Comparison of ENCODE assay signal across 12 mouse cellular contexts in the genomic region with DNA sequence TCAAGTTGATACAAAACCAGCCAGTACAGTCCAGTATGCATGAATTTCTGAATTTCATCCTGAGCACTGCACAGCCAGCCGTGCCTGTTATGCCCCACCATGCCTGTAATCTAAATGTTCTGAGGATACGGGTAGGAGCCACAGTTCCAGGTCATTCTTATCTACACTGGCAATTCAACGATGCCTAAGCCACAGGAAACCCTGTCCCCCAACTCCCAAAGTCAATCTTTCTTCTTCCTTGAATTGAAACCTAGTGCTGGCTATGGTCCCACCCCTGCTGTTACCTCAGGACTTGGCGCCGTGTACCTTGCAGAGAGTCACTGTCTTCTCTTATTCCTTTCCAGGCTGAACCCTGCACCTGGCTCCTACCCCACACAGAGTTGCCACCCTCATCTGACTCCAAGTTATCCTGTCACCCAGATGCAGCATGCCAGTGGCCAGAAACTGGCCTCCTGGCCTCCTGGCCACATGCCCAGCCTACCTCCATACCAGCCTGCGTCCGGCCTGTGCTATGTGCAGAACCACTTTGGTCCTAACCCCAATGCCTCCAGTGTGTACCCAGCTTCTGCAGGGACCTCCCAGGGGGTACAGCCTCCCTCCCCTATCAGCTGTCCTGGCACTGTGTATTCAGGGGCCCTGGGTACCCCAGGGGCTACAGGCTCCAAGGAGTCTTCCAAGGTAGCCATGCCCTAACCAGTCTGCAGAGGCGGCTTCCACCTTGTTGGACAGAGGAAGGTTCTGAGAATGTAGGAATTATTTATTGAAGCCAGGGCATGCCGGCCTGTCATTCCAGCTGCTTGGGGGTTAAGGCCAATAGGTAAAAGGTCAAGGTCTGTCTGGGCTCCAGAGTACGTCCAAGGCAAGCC. TPM values are rescaled to one million over a fixed set of nuclear protein-coding genes. Genes with fewer than 3 reads are reported as not detected.
A peak's percentile ranks its signal among the peaks of the same experiment; 100 is the strongest.
DNase-seq lines count a peak whose midpoint lies in the region; ATAC-seq lines count a peak whose summit lies in the region.
"Had no signal": no experiment of that assay in that cellular context is flagged by ENCODE, and none has a peak within 500 bp of the region (broad histone marks: within the 10 kb centered on the region; RNA-seq: fewer than 3 reads in every experiment).

No protein-coding gene starts in this region.

- ATAC-seq in hematopoietic stem cell, adult 5-6 weeks (replicated peaks in 1 of 2; ENCODE audit: insufficient read depth in 1 of 2, low FRiP score in 2 of 2, low TSS enrichment in 1 of 2, low read depth in 1 of 2, poor library complexity in 2 of 2, severe bottlenecking in 2 of 2): peak; percentile 46 to 60; a peak in 3 of 4 replicates
- peak; percentile 76 for ATAC-seq in liver, embryonic 13.5 days (ENCODE audit: low read depth)
- ATAC-seq: forebrain, embryonic 15.5 days had no signal

- no peak overlapping the region for H3K4me3 ChIP-seq in liver, embryonic 13.5 days (replicated peaks)
- H3K4me3 ChIP-seq: forebrain, embryonic 15.5 days had no signal

- H3K36me3 ChIP-seq in liver, embryonic 13.5 days: peaks cover 7% of the 10 kb centered on the region; the same call in 1 of the 2 replicates

- H3K9ac ChIP-seq in liver, embryonic 13.5 days: no peak overlapping the region
- H3K9ac ChIP-seq: forebrain, embryonic 15.5 days had no signal

- peak; percentile 86 for DNase-seq in heart, adult 11 months
- DNase-seq in heart, adult 18-20 months: no peak
- DNase-seq in MN1 (ENCODE audit: low spot score): peak; percentile 53
- DNase-seq in liver, embryonic 13.5 days: no peak
- no peak for DNase-seq in thymus, postnatal 25 days
- DNase-seq in urinary bladder, postnatal 25 days (ENCODE audit: low spot score): no peak
- no peak for DNase-seq in heart, adult 9 months (ENCODE audit: low spot score in 2 of 2)
- DNase-seq: embryo, embryonic 11 days; heart, postnatal 36 days; retina, postnatal 1 day had no signal

- WGBS in liver, embryonic 13.5 days (ENCODE audit: insufficient replicate concordance): 42% methylated on average over 10 of the region's 10 CpGs

- H3K4me2 ChIP-seq in liver, embryonic 13.5 days: no peak overlapping the region
- H3K4me2 ChIP-seq: forebrain, embryonic 15.5 days had no signal

- no peaks in the 10 kb centered on the region for H3K27me3 ChIP-seq in liver, embryonic 13.5 days
- H3K27me3 ChIP-seq: forebrain, embryonic 15.5 days had no signal

- H3K9me3 ChIP-seq in liver, embryonic 13.5 days (replicated peaks): no peaks in the 10 kb centered on the region
- H3K9me3 ChIP-seq: forebrain, embryonic 15.5 days had no signal

- H3K4me1 ChIP-seq in liver, embryonic 13.5 days (replicated peaks): peaks cover 41% of the 10 kb centered on the region
- H3K4me1 ChIP-seq: forebrain, embryonic 15.5 days had no signal

- H3K27ac ChIP-seq in liver, embryonic 13.5 days: peak overlapping the region; percentile 58
- H3K27ac ChIP-seq: forebrain, embryonic 15.5 days had no signal

RNA-seq across cellular contexts. Expression of a gene that starts 10.5 kb away (rescaled TPM):
- total RNA-seq in heart, adult 18-20 months (2021): 10 to 100 TPM; 24.2 to 26.8 TPM
- 13.4 and 21.0 TPM in 2 replicates for total RNA-seq in hematopoietic stem cell, adult 5-6 weeks (2017)
- polyA plus RNA-seq in liver, embryonic 13.5 days (2015; fragmentation: Nextera tagmentation; extraction: Ambion mirVana): 11.4 and 12.2 TPM in 2 replicates

RNA-seq across cellular contexts. Expression of a gene that starts 26.9 kb away (rescaled TPM):
- total RNA-seq in heart, adult 18-20 months (2021): 10 to 100 TPM; 66.4 to 82.7 TPM
- total RNA-seq in hematopoietic stem cell, adult 5-6 weeks (2017): 75.9 and 96.4 TPM in 2 replicates
- polyA plus RNA-seq in liver, embryonic 13.5 days (2015; fragmentation: Nextera tagmentation; extraction: Ambion mirVana): 26.7 and 31.2 TPM in 2 replicates

Comparison
In these comparisons a context has a peak if more than half of its experiments do, and no peak if none do; other contexts are left out.
1. DNase-seq: peak in heart, adult 11 months (single experiment) and MN1 (single experiment); none in heart, adult 18-20 months (0 of 2), liver, embryonic 13.5 days (single experiment), thymus, postnatal 25 days (single experiment), urinary bladder, postnatal 25 days (single experiment) and heart, adult 9 months (0 of 2).